Mouse (Mus musculus) layer of hippocampus, postnatal 10 days (tissue): ENCODE results near the gene Arntl. TPM values are rescaled to one million over a fixed set of nuclear protein-coding genes. Genes with fewer than 3 reads are reported as not detected.
A peak's percentile ranks its signal among the peaks of the same experiment; 100 is the strongest.

Source experiments
- DNase-seq, 2 experiments: peaks; one replicate each; pipeline ENCODE4 v3.0.0; 2021; ENCODE audit warnings: low spot score in 2 of 2
- total RNA-seq, 2 experiments: library from RNA; stranded (reverse); gene quantifications; 2 replicates each; pipeline ENCODE4 v1.2.3; 2021

Arntl gene
- total RNA-seq, 2 experiments from 2014 or later, result 26.3 to 28.1 TPM

DNA sequence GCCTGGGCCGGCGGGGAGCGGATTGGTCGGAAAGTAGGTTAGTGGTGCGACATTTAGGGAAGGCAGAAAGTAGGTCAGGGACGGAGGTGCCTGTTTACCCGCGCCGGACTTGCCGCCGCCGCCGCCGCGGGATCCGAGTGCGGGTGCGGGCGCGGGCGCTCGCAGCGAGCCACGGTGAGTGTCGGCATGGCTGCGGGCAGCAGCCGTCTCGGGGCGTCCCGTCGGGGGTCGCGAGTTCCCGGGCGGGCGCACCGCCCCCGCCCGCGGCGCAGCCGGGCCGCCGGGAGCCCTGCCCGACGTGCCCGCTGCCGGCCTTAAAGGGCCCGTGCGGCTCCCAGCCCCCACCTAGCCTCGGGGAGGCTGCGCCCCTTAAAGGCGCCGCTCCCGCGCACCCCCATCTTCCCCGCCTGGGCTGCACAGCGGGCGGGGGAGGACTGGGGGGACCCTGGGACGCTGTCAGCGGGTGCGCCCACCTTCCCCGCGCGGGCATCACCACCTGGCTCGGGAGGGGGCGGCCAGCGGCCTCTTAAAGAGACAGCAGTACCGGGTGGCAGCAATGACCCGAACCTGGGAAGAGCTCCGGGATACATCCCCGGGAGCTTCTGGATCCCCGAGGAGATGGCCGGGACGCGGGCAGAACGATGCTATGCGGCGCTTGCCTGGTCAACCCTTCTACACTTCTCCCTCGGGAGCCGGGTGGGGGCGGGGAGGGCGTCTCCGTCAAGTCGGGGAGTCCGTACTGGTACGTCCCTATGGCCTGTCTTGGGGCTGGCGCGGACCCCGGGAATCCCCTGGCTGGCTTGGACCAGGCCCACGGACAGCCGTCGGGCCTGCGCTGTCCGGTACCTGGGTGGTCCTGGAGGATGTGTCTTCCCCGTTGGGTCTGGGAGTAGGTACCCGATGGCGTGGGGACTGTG is 464 bp downstream of the Arntl start:
- DNase-seq, result peak; percentile 71 to 81

DNA sequence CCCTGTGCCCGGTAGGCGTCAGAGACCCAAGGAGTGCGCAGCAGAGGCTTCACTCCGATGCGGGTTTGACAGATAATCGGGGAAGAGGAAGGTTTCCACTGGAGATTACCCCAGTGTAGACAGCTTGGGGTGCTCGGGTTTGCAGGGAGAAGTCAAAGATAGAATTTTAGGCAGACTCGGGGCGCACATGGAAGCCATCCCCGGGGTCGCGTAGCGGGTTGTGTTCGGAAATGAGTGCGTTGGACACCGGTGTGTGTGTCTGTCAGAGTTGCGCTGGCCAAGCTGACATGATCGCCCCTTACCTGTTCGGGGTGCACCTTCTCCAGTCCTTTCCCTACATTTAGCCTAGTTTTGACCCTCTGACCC is 1.1 kb downstream of the Arntl start:
- DNase-seq, result no peak

DNA sequence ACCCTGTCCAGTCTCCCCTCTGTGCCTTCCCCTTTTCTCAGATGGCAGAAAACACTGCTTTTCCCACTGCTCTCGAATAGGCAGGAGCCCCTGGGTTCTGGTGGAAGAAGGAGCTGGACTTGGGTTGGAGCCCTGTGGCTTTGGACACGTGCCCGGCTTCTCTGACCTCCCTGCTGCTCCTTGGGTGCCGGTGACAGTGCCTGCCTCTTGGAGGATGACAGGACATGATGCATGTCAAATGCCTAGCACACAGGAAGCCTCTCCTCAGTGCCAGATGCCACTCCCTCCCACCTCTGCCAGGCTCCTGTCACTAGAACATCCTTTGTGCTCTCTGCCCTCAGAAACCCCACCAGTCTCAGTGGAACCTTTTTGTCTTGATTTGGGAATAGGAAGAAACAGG is 3.2 kb downstream of the Arntl start:
- DNase-seq, result peak; percentile 37 to 44

DNA sequence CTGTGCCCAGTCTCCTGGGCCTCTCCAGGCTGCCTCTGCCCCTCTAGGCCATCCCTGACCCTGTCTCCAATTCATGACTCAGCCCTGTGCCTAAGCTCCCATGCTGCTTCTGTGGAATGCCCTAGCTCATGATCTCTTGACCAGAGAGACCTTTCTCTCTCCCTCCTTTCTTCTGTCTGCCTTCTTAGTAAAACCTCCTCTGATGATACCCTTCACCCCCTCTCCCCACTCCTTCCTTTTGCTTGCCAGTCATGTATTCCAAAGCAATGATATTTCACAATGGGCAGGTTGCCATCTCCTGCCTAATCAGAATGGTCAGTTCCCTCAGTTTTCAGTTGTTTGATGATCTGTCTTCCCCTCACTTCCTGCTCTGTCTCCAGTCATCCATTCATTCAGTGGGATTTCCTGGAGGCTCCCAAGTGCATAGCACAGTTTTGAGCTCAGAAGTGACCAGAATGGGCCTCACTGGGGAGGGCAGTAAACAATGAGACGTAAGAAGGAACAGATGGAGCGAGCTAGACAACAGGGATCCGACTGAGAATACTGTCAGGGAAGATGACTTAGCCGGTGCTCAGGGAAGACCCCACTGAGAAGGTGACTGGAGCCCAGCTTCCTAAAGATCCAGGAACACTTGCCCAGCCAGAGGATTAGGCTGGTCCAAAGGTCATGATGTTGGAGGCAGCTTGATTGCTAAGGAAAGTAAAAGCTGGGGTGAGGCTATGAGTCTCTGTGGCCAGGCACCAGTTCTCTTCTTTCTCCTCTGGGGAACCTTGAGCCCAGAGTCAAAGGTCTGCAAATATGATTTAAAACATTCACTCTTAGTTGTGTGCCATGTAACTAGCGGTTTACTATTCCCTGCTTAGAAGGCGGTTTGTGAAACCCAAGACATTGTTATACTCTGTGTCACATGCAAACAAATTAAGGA is 7.2 kb downstream of the Arntl start:
- no peak for DNase-seq

DNA sequence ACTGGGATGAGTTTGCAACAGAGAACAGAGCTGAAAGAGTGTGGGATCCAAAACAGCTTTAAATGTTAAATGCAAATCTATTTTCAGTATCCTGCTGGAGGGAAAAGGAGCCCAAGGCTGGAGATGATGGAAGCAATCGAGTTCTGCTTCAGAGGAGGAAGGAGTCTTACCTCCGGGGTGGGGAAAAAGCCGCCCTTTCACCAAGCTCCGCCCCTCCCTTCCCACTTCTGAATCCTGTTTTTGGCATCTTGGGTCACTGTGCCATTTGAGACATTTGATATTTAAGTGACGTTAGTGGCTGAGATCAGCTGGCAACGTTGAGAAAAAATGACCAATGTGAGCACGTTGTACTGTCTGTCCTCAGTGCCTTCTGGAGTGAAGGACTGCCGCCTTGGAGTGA is 8.9 kb downstream of the Arntl start:
- no peak for DNase-seq

DNA sequence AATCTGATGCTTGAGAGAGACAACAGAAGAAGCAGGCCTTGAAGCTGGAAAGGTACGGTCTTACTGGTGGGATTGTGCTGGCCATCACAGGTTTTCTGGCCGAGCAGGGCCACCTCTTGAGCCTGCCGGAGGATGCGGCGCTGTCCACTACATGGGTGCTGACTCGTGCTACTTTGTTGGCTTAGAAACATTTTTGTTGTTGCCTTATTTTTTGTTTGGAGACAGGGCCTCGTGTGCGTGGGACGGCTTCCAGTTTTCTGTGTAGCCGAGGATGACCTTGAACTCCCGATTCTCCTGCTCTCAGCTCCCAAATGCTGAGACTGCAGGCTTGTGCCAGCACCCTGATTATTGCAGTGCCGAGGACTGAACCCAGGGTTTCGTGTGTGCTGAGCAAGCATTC is 12.2 kb downstream of the Arntl start:
- DNase-seq, result no peak

DNA sequence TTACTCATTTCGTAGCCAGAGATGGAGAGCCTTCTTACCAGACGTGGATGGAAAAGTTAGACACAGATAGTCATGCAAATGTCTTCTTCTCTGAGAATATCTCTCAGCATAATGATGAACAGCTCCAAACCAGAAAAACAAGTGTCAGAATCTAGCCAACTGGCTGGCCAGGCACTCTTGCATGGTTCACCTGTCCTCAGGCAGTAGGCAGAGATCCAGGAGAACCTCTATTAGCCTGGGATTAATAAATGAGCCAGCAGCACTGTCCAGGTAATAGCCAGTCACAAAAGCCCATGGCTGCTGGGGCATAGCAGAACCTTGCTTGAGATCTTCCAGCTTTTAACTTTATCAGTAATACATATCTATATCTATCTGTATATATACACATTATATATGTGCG is 12.6 kb downstream of the Arntl start:
- no peak for DNase-seq

DNA sequence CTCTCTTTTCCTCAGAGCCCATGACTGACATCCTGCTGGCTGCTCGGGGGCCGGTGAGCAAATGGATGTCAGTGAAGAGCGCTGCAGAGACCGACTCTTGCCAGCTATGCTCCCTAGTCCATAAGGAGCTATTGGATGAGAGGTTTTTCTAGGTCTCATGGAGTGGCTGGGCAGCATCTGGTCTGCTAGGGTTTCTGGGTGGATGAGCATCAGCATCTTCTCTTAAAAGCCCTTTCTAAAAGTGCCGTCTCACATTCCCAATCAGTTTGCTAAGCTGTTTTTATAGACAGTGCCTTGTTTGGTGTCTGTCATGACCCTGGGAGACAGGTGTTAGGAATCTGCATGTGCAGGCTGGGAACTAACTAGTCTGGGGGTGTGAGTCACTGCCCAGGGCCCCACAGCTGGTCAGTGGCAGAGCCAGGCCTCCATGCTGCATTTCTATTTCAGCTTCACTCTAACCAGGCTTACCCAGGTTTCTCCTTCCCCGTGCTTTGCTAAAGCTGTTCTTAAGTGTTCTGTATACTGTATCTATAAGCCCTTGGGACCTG is 13.5 kb downstream of the Arntl start:
- DNase-seq, result no peak

DNA sequence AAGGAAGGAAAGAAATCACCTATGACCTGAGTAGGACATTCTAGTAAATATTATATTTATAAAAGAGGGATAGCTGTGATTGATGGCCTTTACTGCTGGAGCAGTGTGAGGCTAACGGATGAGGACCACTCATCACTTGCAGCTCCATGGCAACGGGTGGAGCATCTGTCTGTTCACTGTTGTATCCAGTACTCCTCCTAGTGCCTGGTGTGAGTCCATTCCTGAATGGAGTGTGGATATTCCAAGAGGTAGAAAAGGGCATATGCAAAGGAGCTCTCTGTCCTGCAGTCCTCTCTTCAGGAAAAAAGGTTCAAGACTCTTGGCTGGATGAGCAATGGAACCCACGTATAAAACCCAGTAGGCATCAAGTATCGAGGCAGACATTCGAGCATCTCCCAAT is 15.6 kb downstream of the Arntl start:
- DNase-seq, result no peak

DNA sequence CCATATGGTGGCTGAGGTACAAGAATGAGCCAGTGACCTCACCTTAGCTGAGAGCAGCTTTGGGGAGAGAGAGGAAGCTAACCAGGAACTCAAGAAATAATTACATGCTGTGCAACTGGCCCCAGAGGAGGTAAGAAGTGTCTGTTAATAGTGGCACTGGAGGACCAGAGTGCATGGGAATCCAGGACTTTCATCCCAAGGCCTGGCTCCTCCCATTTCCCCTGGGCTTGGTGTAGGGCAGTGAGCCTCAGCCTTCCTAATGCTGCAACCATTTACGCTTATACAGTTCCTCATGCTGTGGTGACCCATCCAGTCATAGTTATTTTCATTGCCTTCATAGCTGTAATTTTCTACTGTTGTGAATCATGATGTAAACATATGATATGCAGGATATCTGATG is 17.4 kb downstream of the Arntl start:
- DNase-seq, result no peak

DNA sequence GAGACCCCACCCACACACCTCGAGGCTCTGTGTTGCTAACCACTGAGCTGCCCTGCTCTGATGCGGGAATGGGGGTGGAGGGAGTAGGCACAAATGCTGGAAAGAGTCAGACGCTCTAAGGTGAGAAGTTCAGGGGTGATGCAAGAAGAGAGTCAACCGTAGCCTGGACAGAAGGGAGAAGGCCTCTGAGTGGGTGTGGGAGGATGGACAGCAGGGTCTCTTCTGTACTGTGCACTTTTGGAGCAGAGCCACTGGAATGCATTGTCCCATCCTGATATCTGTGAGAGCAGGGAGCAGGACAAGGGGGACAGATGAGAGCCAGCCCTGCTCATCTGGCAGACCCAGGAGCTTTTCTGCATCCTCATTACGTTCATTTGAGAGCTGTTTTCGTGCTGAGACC is 21.2 kb downstream of the Arntl start:
- no peak for DNase-seq

DNA sequence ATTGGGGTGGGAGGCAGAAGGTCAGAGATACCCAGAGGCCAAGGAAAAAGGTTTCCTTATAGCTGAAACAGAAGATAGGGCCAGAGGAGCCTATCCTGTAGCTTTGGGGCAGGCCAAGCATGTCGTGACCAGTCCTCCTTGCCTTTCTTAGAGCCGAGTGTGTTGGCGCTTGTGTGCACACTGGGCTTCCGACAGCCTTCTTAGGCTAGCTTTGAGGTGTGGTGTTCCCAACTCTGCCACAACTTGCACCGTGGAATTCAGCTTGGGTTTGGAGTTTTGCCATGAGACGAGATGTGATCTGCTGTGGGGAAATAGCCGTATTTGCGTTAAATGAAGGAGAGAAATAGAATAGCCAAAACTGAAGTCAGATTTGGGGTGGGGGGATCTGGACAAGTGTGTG is 28.9 kb downstream of the Arntl start:
- no peak for DNase-seq

DNA sequence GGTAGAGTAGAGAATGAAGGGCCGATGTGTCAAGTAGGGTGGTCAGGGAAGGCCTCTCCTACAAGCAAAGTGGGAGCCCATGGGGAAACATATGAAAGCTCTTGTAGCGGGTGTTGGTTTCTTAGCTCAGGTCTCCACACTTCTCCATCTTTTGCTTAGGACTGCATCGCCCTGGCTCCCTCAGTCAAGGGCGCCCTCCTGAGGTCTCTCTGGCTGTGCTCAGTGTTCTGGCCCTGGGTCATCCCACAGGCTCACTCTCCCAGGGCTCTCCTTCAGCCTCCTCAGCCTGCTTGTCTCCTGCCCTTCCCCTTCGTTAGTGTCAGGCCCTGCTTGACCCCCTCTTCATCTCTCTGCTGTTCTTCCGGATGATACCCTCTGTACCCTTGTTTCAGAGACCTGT is 31.1 kb downstream of the Arntl start:
- DNase-seq, result no peak

DNA sequence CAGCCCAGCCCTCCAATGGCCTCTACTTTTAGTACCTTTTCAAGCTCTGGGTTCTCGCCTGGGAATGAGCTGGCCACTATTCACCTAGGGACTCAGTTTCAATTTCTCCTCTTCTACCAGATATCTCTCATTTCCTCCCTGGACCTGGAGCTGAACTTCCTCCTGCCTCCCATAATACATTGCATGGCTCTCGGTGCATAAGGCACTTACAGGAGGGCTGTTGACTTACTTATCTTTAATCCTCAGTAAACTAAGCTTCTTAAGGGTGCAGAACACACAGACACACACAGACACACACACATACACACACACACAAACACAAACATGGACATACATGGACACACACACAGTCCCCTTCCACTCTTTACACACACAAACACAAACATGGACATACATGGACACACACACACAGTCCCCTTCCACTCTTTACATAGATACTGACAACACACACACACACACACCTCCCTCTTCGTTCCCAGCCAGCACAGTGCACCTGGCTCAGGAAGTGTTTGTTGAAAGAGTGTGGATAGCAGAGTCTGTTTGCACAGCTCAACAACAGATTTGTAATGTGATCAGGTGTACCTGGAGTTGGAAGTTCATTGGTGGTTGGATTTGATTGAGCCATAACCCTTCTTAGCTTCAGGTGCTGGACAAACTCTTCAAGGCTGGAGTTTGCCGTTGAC is 32.3 kb downstream of the Arntl start:
- DNase-seq, result no peak

DNA sequence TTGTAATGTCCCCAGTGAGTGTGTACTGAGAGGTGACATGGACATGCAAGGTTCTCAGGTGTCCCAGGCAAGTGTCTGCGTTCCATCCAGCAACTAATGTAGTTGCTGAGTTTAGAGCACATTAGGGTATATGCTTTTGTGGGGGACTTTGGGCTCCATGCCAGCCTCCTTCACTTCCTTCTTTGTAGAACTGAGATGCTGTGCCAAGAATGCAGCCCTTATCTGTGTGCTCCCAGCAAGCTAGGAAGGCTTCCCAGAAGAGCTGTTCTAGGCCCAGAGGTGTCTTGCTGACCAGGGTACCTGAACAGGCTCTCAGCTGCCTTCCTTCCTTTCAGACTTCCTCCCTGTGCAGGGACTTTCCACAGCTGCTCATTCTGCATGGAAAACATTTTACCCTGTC is 33.2 kb downstream of the Arntl start:
- no peak for DNase-seq

DNA sequence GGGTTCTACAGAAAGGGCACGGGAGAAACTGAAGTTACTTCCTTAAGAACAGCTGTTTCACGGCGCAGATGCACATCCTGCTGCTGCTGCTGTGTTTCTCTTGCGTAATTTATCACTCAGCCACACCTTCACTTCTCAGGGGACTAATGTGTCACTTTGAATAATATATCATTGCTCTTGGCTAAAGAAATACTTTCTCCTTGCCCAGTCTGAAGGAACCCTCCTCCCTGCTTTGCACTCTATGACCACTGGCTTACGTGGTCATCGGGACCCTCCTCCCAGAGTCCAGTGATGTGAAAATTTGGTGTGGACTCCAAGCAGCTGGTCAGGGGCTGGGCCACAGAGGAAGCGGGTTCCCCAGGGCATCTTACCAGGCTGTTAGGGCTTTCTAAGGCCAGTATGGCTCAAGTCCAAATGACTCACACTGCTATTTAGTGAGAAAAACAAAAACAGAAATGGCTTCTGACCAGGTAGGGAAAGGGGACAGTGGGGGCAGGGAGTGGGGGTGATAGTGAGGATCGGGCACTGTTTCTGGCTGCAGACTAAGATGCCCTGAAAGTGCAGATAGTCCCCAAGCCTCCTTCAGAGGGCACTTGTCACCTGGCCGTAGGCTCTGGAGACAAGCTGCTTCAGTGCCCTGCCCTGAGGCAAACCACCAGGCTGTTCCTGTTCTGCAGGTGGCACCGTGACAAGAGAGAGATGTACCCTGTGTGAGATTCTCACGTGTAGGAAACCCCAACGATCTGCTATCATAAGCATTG is 34.8 kb downstream of the Arntl start:
- DNase-seq, result no peak

DNA sequence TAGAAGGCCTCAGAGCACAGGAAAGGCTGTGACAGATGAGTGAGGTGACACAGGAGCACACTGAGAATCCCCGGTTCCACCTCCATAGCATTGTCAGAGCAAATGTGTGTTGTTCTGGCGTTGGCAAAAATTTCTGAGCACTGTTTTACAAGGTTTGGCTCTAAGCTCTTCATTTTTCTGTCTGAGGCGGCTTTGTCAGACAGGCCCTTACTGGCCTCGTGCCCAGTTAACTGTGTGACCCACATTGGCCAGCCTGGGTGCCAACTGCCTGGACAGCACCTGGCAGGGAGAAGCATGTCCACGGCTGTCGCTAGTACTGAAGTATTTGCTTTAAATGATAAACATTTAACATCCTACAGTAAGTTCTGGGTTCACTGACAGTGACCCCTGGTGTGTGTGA is 35.4 kb downstream of the Arntl start:
- peak in 1 of 2 experiments; percentile 52 for DNase-seq

DNA sequence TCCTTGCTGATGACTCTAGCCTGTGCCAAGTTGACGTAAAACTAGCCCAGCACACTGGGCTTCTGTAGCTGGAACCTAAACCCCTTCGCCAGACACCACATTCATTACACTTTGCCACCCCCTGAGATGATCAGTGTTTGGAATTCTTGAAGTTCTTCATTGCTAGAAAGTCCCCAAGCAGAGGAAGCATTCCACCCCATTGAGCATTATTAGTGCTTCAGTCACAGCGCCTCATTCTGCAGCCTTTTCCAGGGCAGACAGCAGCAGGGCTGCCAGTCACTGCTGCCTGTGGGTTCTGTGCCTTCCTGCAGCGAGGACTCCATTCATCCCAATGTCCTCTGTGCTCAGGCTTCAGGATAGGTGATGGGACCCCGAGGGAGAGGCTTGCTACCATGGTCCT is 37.9 kb downstream of the Arntl start:
- no peak for DNase-seq

DNA sequence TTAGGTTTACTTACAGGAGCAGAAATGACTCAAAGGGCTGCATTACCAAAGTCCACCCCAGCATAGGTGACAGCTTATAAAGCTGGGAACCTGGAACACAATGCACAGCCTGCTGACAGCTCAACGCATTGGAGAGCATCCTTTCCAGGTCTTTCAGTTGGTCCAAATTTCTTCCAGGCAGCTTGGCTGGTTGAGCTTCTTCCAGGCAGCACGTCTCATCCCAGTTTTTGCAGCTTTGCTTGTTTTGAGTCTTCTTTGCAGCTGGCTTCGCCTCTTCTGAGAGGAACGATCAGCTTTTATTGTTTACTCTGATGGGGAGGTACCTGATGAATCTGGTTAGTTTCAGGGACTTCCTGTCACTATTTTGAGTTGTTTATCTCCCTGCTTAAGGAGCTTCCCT is 39.2 kb downstream of the Arntl start:
- no peak for DNase-seq

DNA sequence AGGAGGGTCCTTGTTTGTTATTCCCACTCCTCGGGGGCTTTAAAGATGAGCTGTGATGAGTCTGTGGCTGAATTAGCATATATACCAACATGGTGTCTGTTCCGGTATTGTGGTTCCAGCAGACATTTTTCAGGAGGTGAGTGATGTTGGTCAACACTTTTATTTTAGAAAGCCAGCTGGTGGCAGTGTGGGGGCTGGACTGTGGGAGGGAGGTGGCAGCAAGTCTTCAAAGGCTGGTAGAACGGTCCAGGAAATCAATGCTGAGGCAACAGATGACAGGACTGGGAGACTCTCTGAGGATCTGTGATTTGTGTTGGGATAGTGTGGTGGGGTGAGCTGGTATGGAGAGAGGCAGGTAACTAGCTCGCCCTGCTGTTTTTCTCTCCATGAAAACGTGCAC is 39.9 kb downstream of the Arntl start:
- no peak for DNase-seq
